Mouse (Mus musculus): Measurements from ENCODE around the gene Fbn1.

DNA sequence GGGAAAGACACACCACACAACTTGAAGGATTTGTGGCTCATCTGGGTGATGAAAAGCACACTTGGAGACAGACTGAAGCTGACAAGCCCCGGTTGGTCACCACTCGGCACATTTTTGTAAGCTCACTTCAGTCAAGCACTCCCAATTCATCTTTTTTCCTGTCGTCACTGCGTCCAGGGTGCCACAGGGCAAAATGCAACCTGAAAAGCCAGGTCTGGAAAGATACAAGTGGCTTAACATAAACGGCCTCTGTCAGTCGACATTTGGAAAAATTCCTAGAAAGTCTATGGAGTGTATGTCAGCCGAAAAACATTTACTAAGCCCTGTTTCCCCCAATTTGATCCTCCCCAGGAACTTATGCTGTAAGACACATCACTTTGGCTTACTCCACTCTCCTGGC, 215.2 kb downstream of the Fbn1 start:
- TF ChIP-seq CTCF (IDR thresholded peaks at IDR 0.05; ENCODE audit: low read depth) (no peak), EP300 (optimal IDR thresholded peaks at IDR 0.05) (no peak)

Measured in stomach, postnatal 0 days (tissue).